Mouse (Mus musculus): Measurements from ENCODE around the gene Efnb3. TPM values are rescaled to one million over a fixed set of nuclear protein-coding genes. Genes with fewer than 3 reads are reported as not detected.

Gene Efnb3
- polyA plus RNA-seq, 1 experiment, result 0.36 TPM

DNA sequence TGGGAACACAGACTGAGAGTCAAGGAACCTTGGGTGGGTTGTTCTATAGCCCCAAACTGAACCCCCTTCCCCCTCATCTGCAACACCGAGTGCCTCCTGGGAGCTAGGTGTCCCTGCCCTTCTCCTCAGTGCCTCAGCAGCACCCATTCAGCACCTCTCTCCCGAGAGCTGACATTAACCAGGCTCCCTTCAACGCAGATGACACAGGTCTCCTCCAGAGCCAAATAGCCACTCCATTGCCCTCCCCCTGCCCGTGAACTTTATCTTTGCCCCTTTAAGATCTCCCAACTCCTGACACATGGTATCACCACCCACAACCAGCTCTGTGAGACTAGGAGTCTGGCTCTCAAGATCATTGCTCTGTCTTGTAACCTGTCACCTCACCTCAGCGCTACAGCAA, 822 bp downstream of the Efnb3 start:
- TF ChIP-seq E2F4 (IDR thresholded peaks at IDR 0.05; ENCODE audit: insufficient read depth), result no peak
- no peak for TF ChIP-seq MYOG (IDR thresholded peaks at IDR 0.05; ENCODE audit: control insufficient read depth in 1 of 3, insufficient read depth in 1 of 3, insufficient read length in 2 of 3, low read depth in 2 of 3)
- no peak for TF ChIP-seq MAX (IDR thresholded peaks at IDR 0.05; ENCODE audit: low read depth)
- TF ChIP-seq MYOD1 (IDR thresholded peaks at IDR 0.05; ENCODE audit: control insufficient read depth in 1 of 3, insufficient read length in 2 of 3, low read depth in 2 of 3), result no peak
- TF ChIP-seq REST (IDR thresholded peaks at IDR 0.05; ENCODE audit: insufficient read depth, insufficient read length), result no peak
- TF ChIP-seq CEBPB (IDR thresholded peaks at IDR 0.05; ENCODE audit: insufficient read depth, poor library complexity, severe bottlenecking), result no peak
- no peak for TF ChIP-seq TCF3 (IDR thresholded peaks at IDR 0.05; ENCODE audit: insufficient read length, low read depth)
- no peak for TF ChIP-seq POLR2AphosphoS2 (IDR thresholded peaks at IDR 0.05; ENCODE audit: insufficient read length, low read depth)
- no peak for TF ChIP-seq SRF (IDR thresholded peaks at IDR 0.05; ENCODE audit: control insufficient read depth, insufficient read length, low read depth)
- TF ChIP-seq TCF12 (IDR thresholded peaks at IDR 0.05; ENCODE audit: insufficient read depth, poor library complexity, severe bottlenecking), result no peak
- TF ChIP-seq USF1 (IDR thresholded peaks at IDR 0.05; ENCODE audit: low read depth), result no peak
- no peaks in the 10 kb centered on the region for H3K27me3 ChIP-seq (ENCODE audit: control insufficient read depth, insufficient read depth, insufficient read length)
- peaks cover 8% of the 10 kb centered on the region for H3K36me3 ChIP-seq (ENCODE audit: control insufficient read depth, insufficient read depth)
- no peaks in the 10 kb centered on the region for H3K79me2 ChIP-seq (ENCODE audit: control insufficient read depth, insufficient read depth)
- no peak overlapping the region for H3K4me2 ChIP-seq (ENCODE audit: low read depth)
- no peak overlapping the region for H3ac ChIP-seq (ENCODE audit: control insufficient read depth, insufficient read length)
- H3K4me3 ChIP-seq, result no peak overlapping the region

DNA sequence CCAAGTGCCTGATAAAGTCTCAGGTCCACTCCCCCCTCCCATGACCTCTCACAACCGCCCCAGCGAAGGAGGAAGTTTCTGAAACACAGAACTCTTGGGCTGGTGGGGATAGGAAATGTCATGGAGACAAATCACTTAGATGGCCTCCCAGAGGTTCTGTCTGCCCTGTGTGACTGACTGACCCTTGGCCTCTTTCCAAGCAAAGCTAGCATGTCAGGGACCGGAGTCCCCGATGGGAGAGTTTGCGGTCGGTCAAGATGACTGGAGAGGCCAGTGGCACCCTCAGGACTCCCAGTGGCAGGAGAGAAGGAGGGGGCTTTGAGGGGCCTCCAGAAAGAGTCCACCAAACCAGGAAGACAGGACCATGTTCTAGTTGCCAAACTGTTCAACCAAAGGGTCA, 1.2 kb downstream of the Efnb3 start:
- H3K4me2 ChIP-seq (ENCODE audit: low read depth), result no peak overlapping the region
- H3K4me3 ChIP-seq, result no peak overlapping the region
- no peaks in the 10 kb centered on the region for H3K79me2 ChIP-seq (ENCODE audit: control insufficient read depth, insufficient read depth)
- no peaks in the 10 kb centered on the region for H3K27me3 ChIP-seq (ENCODE audit: control insufficient read depth, insufficient read depth, insufficient read length)
- no peak overlapping the region for H3ac ChIP-seq (ENCODE audit: control insufficient read depth, insufficient read length)
- peaks cover 7% of the 10 kb centered on the region for H3K36me3 ChIP-seq (ENCODE audit: control insufficient read depth, insufficient read depth)
- TF ChIP-seq MYOD1 (IDR thresholded peaks at IDR 0.05; ENCODE audit: control insufficient read depth in 1 of 3, insufficient read length in 2 of 3, low read depth in 2 of 3) (no peak), SRF (IDR thresholded peaks at IDR 0.05; ENCODE audit: control insufficient read depth, insufficient read length, low read depth) (no peak), USF1 (IDR thresholded peaks at IDR 0.05; ENCODE audit: low read depth) (no peak), REST (IDR thresholded peaks at IDR 0.05; ENCODE audit: insufficient read depth, insufficient read length) (no peak), CEBPB (IDR thresholded peaks at IDR 0.05; ENCODE audit: insufficient read depth, poor library complexity, severe bottlenecking) (no peak), MAX (IDR thresholded peaks at IDR 0.05; ENCODE audit: low read depth) (no peak), TCF12 (IDR thresholded peaks at IDR 0.05; ENCODE audit: insufficient read depth, poor library complexity, severe bottlenecking) (no peak), POLR2AphosphoS2 (IDR thresholded peaks at IDR 0.05; ENCODE audit: insufficient read length, low read depth) (no peak), MYOG (IDR thresholded peaks at IDR 0.05; ENCODE audit: control insufficient read depth in 1 of 3, insufficient read depth in 1 of 3, insufficient read length in 2 of 3, low read depth in 2 of 3) (no peak)

DNA sequence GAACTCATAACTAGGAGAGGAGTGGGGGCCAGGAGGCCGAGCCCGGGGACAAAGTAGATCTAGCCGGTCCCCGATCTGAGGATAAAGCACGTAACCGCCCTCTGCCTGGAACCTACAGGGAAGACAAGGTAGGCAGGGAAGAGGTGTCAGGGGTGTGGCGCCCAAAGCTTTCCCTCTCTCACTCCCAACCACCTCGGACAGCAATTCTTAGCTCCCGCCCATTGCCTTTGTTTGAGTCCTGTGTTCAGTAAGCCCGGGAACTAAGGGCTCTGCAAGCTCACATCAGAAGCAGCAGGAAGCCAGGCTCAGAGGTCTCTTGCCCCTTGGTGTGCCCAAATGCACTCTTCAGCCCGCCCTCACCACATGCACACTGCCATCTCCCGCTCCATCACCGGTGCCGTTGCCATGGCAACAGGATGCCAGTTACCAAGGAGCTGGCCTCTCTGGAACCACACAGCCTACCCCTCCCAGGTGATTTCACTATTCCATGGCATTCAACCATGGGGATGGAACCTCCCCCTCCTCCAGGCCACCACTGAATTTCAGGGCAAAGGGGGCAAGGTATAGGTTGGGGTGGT, 2.5 kb downstream of the Efnb3 start:
- TF ChIP-seq TCF3 (IDR thresholded peaks at IDR 0.05; ENCODE audit: insufficient read length, low read depth), result no peak
- TF ChIP-seq CEBPB (IDR thresholded peaks at IDR 0.05; ENCODE audit: insufficient read depth, poor library complexity, severe bottlenecking), result no peak
- Histone ChIP-seq H3K36me3 (ENCODE audit: control insufficient read depth, insufficient read depth) (peaks cover 7% of the 10 kb centered on the region), H3K4me2 (ENCODE audit: low read depth) (no peak overlapping the region), H3K4me3 (no peak overlapping the region), H3K27me3 (ENCODE audit: control insufficient read depth, insufficient read depth, insufficient read length) (no peaks in the 10 kb centered on the region), H3K79me2 (ENCODE audit: control insufficient read depth, insufficient read depth) (no peaks in the 10 kb centered on the region), H3ac (ENCODE audit: control insufficient read depth, insufficient read length) (no peak overlapping the region)

DNA sequence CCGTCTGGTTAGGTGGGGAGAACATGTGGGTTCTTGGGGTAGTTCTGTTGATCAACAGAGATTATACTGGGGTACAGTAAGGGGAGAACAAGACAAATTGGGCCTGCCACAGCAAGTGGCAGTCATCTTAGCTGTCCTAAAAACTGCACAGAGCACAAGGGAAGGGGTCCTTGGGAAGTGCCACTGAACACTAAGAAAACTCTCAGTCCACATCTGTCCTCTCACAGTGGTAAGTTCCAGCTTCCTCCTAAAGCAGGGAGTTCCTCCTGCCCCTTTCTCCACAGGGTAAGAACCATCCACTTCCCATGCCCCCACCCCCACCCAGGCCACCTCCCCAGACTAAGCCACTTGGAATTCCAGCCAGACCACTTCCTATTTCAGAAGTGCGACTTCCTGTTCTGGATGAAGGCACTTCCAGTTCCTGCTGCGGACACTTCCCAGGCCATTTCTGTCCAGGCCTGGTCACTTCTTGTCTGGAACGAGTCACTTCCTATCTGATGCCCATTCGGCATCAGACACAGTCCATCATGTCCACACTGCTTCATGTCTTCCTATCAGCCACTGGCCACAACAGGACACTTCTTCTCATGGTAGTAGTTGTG, 5.4 kb downstream of the Efnb3 start:
- Histone ChIP-seq H3K27me3 (ENCODE audit: control insufficient read depth, insufficient read depth, insufficient read length) (no peaks in the 10 kb centered on the region), H3K4me2 (ENCODE audit: low read depth) (no peak overlapping the region), H3K79me2 (ENCODE audit: control insufficient read depth, insufficient read depth) (no peaks in the 10 kb centered on the region), H3ac (ENCODE audit: control insufficient read depth, insufficient read length) (no peak overlapping the region), H3K4me3 (no peak overlapping the region), H3K36me3 (ENCODE audit: control insufficient read depth, insufficient read depth) (no peaks in the 10 kb centered on the region)
- TF ChIP-seq MYOG (IDR thresholded peaks at IDR 0.05; ENCODE audit: control insufficient read depth in 1 of 3, insufficient read depth in 1 of 3, insufficient read length in 2 of 3, low read depth in 2 of 3) (no peak), E2F4 (IDR thresholded peaks at IDR 0.05; ENCODE audit: insufficient read depth) (no peak), REST (IDR thresholded peaks at IDR 0.05; ENCODE audit: insufficient read depth, insufficient read length) (no peak), MYOD1 (IDR thresholded peaks at IDR 0.05; ENCODE audit: control insufficient read depth in 1 of 3, insufficient read length in 2 of 3, low read depth in 2 of 3) (no peak)

DNA sequence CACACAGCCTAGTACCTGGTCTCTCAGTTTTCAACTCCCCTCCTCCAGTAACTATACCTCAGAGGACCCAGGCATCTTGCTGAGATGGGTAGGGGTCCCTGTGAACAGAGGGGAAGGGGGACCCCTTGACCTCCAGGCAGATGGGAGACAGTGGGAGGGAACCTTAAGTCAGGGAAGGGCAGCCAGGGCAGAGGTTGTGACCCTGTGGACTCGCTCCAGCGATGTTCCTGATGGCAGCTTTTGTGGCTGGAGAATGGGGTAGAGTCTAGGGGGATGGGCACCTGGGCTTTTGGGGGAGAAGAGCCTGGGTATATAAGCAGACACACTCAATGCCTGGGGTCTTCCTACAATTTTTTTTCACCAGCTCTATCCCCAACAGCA, 6.7 kb downstream of the Efnb3 start:
- TF ChIP-seq TCF3 (IDR thresholded peaks at IDR 0.05; ENCODE audit: insufficient read length, low read depth) (no peak), POLR2A (IDR thresholded peaks at IDR 0.05; ENCODE audit: insufficient read length, low read depth) (no peak)
- Histone ChIP-seq H3K4me3 (no peak overlapping the region), H3K36me3 (ENCODE audit: control insufficient read depth, insufficient read depth) (no peaks in the 10 kb centered on the region), H3K4me2 (ENCODE audit: low read depth) (no peak overlapping the region), H3K27me3 (ENCODE audit: control insufficient read depth, insufficient read depth, insufficient read length) (no peaks in the 10 kb centered on the region), H3ac (ENCODE audit: control insufficient read depth, insufficient read length) (no peak overlapping the region), H3K79me2 (ENCODE audit: control insufficient read depth, insufficient read depth) (no peaks in the 10 kb centered on the region)

All from myocyte (in vitro differentiated cells).